Mouse (Mus musculus): ENCODE measurements around the gene Nrd1.

DNA sequence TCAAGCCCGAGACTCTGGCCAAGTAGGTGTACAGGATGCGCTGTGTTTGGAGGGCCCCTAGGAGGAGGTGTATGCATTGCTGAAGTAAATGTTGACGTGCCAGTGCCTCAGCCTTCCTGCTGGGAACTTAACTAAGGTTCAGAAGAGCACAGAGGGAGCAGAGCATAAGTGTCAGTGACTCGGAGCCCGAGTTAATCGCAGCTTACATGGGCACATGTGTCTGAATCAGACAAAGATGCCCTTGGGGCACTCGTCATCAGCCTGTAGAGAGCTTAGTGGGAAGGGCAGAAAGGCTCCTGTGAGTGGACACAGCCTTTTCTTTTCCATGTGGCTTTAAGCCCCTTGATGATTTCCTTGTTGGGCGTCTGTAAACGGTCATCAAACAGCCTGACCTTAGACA, 53.5 kb downstream of the Nrd1 start:
- no peak for TF ChIP-seq CTCF (IDR thresholded peaks at IDR 0.05; ENCODE audit: borderline replicate concordance, insufficient read depth, low read depth, low read length)
- TF ChIP-seq POLR2A (IDR thresholded peaks at IDR 0.05; ENCODE audit: borderline replicate concordance, insufficient read depth, low read length), result no peak
